Mouse (Mus musculus): ENCODE data around the gene Fstl3.

Gene Fstl3

GRCm38 (mm10) chr10:79762875-79763274, 14.2 kb upstream of the Fstl3 start:
- DNase-seq (ENCODE audit: low read depth, low spot score) = no peak

- no peak for DNase-seq (ENCODE audit: low read depth, low spot score)
Observed at GRCm38 (mm10) chr10:79764234-79764633, 12.8 kb upstream of the Fstl3 start.

GRCm38 (mm10) chr10:79765228-79765745, 11.8 kb upstream of the Fstl3 start:
- no peak for DNase-seq (ENCODE audit: low read depth, low spot score)

GRCm38 (mm10) chr10:79766001-79766507, 11.0 kb upstream of the Fstl3 start:
- DNase-seq (ENCODE audit: low read depth, low spot score) = no peak

- DNase-seq (ENCODE audit: low read depth, low spot score) = peak; percentile 100
Observed at GRCm38 (mm10) chr10:79766508-79767325, 10.4 kb upstream of the Fstl3 start, which contains the start of gene Rnf126. Gene Rnf126 (minus strand): TSS chr10:79766952.

GRCm38 (mm10) chr10:79767372-79768244, 9.5 kb upstream of the Fstl3 start:
- peak; percentile 65 for DNase-seq (ENCODE audit: low read depth, low spot score)

GRCm38 (mm10) chr10:79768400-79768799, 8.7 kb upstream of the Fstl3 start:
- peak; percentile 48 for DNase-seq (ENCODE audit: low read depth, low spot score)

- no peak for DNase-seq (ENCODE audit: low read depth, low spot score)
Observed at GRCm38 (mm10) chr10:79769329-79769728, 7.7 kb upstream of the Fstl3 start.

GRCm38 (mm10) chr10:79772320-79772719, 4.8 kb upstream of the Fstl3 start:
- DNase-seq (ENCODE audit: low read depth, low spot score) = no peak

- DNase-seq (ENCODE audit: low read depth, low spot score) = no peak
Observed at GRCm38 (mm10) chr10:79773208-79773607, 3.9 kb upstream of the Fstl3 start.

- no peak for DNase-seq (ENCODE audit: low read depth, low spot score)
Observed at GRCm38 (mm10) chr10:79774486-79775279, 2.4 kb upstream of the Fstl3 start.

GRCm38 (mm10) chr10:79778006-79778405, 934 bp downstream of the Fstl3 start:
- DNase-seq (ENCODE audit: low read depth, low spot score) = no peak

GRCm38 (mm10) chr10:79779193-79779592, 2.1 kb downstream of the Fstl3 start:
- DNase-seq (ENCODE audit: low read depth, low spot score) = no peak

- peak; percentile 97 for DNase-seq (ENCODE audit: low read depth, low spot score)
Observed at GRCm38 (mm10) chr10:79779784-79780663, 3.0 kb downstream of the Fstl3 start.

- peak; percentile 64 for DNase-seq (ENCODE audit: low read depth, low spot score)
Observed at GRCm38 (mm10) chr10:79780664-79781015, 3.6 kb downstream of the Fstl3 start.

- no peak for DNase-seq (ENCODE audit: low read depth, low spot score)
Observed at GRCm38 (mm10) chr10:79781139-79781538, 4.1 kb downstream of the Fstl3 start.

GRCm38 (mm10) chr10:79781956-79782355, 4.9 kb downstream of the Fstl3 start:
- no peak for DNase-seq (ENCODE audit: low read depth, low spot score)

- DNase-seq (ENCODE audit: low read depth, low spot score) = no peak
Observed at GRCm38 (mm10) chr10:79783050-79783449, 6.0 kb downstream of the Fstl3 start.

GRCm38 (mm10) chr10:79783920-79784800, 7.1 kb downstream of the Fstl3 start:
- no peak for DNase-seq (ENCODE audit: low read depth, low spot score)

All from retina, adult 2 months (tissue).